Mouse (Mus musculus): ENCODE data around the gene Mars.

DNA sequence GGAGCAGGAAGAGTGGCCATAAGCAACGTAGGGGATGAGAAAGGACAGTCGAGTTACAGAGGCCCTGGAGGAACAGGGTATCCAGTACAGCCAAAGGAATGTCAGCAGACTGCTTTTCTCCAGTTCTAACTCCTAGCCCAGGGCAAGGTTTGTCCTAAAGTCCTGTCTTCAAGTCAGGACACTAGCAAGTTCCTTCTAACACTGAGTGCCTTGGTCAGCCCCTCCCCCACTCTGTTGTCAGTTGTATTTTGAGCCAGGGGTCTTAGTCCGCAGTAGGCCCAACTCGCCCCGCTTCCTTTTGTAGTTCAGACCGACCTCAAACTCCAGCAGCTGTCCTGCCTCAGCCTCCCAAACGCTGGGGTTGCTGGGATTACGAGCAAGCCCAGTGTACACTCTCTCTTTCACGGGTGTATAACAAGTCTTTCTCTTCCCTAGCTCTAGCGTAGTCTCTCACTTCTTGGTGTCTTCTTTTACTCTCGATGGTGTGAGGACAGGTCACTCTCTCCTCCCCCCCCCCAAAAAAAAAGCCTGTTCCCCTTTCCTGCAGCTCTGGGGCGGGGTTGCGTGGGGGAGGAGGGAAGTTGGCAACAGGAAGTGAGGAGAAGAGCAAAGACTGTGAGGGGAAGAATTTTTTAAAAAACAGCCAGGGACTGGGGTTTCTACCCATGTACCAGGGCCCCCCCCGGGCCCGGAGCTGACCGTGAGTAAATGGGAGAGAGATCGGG is 11.7 kb upstream of the Mars start:
- TF ChIP-seq CTCF (IDR thresholded peaks at IDR 0.05; ENCODE audit: insufficient read depth, low read length) = no peak
- TF ChIP-seq POLR2A (IDR thresholded peaks at IDR 0.05; ENCODE audit: borderline replicate concordance, extremely low read depth, low read depth, low read length) = no peak
